Mouse (Mus musculus) olfactory bulb, adult 2 months (tissue): ENCODE results near the gene Ndufaf7. TPM values are rescaled to one million over a fixed set of nuclear protein-coding genes. Genes with fewer than 3 reads are reported as not detected.

Experiments used
- H3K27ac ChIP-seq: fragments of 200-500 bp; 2 replicates; pipeline ENCODE4 v1.5.1; 2012; ENCODE audit warnings: low read depth, low read length; ENCODE audit not compliant: insufficient read depth
- H3K4me1 ChIP-seq: fragments of 200-500 bp; 2 replicates; pipeline ENCODE4 v1.6.1; 2012; ENCODE audit warnings: low read length; ENCODE audit not compliant: control insufficient read depth, insufficient read depth
- H3K4me3 ChIP-seq: fragments of 200-500 bp; 2 replicates; pipeline ENCODE4 v1.5.1; 2012; ENCODE audit warnings: mild to moderate bottlenecking, low read depth, low read length, moderate library complexity; ENCODE audit not compliant: insufficient read depth
- CTCF ChIP-seq: fragments of 200-500 bp; IDR thresholded peaks from 2 replicates; pipeline ENCODE4 v1.5.1; 2012; ENCODE audit warnings: low read depth, mild to moderate bottlenecking, low read length, moderate library complexity; ENCODE audit not compliant: insufficient read depth
- POLR2A ChIP-seq: fragments of 200-500 bp; IDR thresholded peaks from 2 replicates; pipeline ENCODE4 v1.6.1; 2012; ENCODE audit warnings: mild to moderate bottlenecking, low read depth, low read length, moderate library complexity; ENCODE audit not compliant: insufficient read depth
- WGBS: fragments of 180-500 bp; shearing (Covaris S2); methylation state at CpG from one replicate; pipeline ENCODE4 v1.1.7; 2018; 5-methylcytosine and 5-hydroxymethylcytosine counted together
- polyA plus RNA-seq: library from polyadenylated mRNA; stranded (reverse); fragments of >200 nt; gene quantifications from 2 replicates; pipeline ENCODE4 v1.2.4, GENCODE M21; 2012; ENCODE audit warnings: low replicate concordance; ENCODE audit not compliant: missing spikeins, insufficient read depth, insufficient read length

Ndufaf7 gene
- polyA plus RNA-seq, 1 experiment, result not detected

DNA sequence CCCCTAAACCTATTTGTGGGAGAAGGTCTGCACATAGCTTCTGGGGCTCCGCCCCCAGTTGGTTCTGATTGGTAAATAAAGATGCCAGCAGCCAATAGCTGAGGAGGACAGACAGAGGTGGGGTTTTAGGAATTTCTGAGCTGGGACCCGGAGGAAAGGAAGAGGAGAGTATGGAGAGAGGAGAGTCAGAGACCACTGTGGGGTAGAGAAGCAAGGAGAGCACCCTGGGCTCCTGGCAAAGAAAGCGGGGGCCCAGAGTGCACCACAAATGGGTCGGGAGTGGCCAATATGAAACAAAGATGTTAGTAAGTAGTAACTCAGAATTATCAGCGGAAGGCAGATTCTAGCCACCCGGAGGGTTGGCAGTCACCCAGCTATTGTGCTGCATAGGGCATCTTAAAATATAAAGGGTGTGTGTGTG is 24.1 kb upstream of the Ndufaf7 start:
- Histone ChIP-seq H3K4me3 (peak overlapping the region; percentile 51), H3K4me1 (peaks cover 7% of the 10 kb centered on the region), H3K27ac (peak overlapping the region; percentile 45; the same call in 1 of the 2 replicates)
- TF ChIP-seq CTCF (no peak), POLR2A (0 out of 2 replicates have a peak, but pooled peaks have one; percentile 36)
- WGBS, result 16% methylated on average over 6 of the region's 6 CpGs

- no peak overlapping the region for H3K27ac ChIP-seq
- no peak overlapping the region for H3K4me3 ChIP-seq
- peaks cover 7% of the 10 kb centered on the region for H3K4me1 ChIP-seq
- TF ChIP-seq CTCF (no peak), POLR2A (no peak)
- 76% methylated on average over 3 of the region's 3 CpGs for WGBS
Observed at GRCm38 (mm10) chr17:78913921-78914320, 23.0 kb upstream of the Ndufaf7 start.

DNA sequence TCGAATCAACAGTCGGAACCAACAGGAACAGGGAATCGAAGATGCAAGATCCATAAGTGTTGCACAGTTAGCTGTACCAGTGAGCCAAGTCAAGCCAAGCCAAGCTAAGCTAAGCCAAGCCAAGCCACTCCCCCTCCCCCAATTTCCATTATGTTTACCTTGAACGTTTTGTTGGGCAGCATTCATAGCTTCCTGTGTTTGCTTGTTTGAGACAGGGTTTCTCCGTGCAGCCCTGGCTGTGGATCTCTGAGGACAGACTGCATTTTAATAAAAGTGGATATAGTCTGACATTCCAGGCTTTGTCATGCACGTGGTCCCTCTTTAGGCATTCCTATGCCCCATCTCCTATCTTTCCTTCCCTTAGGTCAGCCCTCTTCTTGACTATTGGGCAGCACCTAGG is 21.2 kb upstream of the Ndufaf7 start:
- WGBS, result 45% methylated on average over 6 of the region's 6 CpGs
- peak overlapping the region; percentile 81 for H3K4me3 ChIP-seq
- peaks cover 7% of the 10 kb centered on the region for H3K4me1 ChIP-seq
- peak overlapping the region; percentile 48; the same call in 1 of the 2 replicates for H3K27ac ChIP-seq
- TF ChIP-seq POLR2A (no peak), CTCF (no peak)

- H3K4me1 ChIP-seq, result peaks cover 7% of the 10 kb centered on the region
- H3K27ac ChIP-seq, result peak within 1 kb of the TSS; percentile 48
- TF ChIP-seq POLR2A (peak; percentile 69), CTCF (no peak)
- H3K4me3 ChIP-seq, result peak within 1 kb of the TSS; percentile 81
- under 1% methylated on average over 37 of the region's 37 CpGs for WGBS
Observed at GRCm38 (mm10) chr17:78916369-78916813, 20.5 kb upstream of the Ndufaf7 start, which contains the start of gene Cebpzos. Gene Cebpzos, plus strand, starts transcription at chr17:78916500.

DNA sequence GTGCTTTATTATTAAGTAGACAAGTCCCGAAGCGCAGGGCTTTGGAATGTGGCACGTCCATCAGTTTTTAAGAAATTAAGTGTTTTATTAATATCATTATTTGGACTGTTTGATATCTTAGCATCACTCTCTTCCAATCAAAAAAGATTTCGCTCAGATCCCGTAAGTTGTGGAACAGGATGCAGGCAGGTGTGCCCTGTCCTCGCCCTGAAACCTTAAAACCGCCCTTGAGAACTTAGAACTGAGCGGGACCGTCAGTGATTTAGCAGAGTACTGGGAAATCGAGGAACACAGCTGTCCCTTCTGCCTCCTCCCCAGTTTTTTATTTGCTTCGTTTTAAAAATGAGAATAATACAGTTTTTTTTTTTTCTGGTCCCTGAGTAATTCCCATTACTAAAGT is 20.0 kb upstream of the Ndufaf7 start:
- TF ChIP-seq CTCF (no peak), POLR2A (no peak)

GRCm38 (mm10) chr17:78917696-78918095 is 19.2 kb upstream of the Ndufaf7 start:
- H3K4me1 ChIP-seq, result peaks cover 7% of the 10 kb centered on the region
- TF ChIP-seq POLR2A, result no peak
- no peak for TF ChIP-seq CTCF
- no peak overlapping the region for H3K27ac ChIP-seq
- WGBS, result 30% methylated on average over 6 of the region's 6 CpGs
- no peak overlapping the region for H3K4me3 ChIP-seq

More for the DNA sequence above, 20.0 kb upstream of the Ndufaf7 start:
- H3K27ac ChIP-seq, result peak overlapping the region; percentile 48
- H3K4me1 ChIP-seq, result peaks cover 7% of the 10 kb centered on the region
- under 1% methylated on average over 11 of the region's 11 CpGs for WGBS
- peak overlapping the region; percentile 81 for H3K4me3 ChIP-seq

DNA sequence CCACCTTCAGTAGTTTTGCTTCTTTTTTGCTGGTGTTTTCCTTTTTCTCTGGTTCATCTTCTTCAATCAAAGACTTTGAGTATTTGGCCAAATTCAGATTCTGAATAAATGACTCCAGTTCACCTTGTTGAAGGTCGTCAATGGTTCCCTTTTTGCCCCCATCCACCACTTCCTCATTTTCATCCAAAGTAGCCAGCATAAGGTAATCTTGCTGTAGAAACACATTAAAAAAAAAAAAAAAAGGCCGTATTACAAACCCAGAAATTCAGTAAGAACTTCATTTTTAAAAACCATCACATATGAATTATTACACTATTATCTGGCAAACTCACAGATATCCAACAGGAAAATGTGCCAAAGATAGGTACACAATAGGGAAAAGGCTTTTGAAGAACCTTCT is 1.1 kb upstream of the Ndufaf7 start:
- no peak overlapping the region for H3K4me3 ChIP-seq
- no peak for TF ChIP-seq CTCF
- no peak for TF ChIP-seq POLR2A
- 86% methylated on average over 2 of the region's 2 CpGs for WGBS
- no peak overlapping the region for H3K27ac ChIP-seq
- 0 out of 2 replicates have a peak, but pooled peaks cover 2% of the 10 kb centered on the region for H3K4me1 ChIP-seq

- Histone ChIP-seq H3K4me1 (0 out of 2 replicates have a peak, but pooled peaks cover 2% of the 10 kb centered on the region), H3K4me3 (peak overlapping the region; percentile 75), H3K27ac (peak overlapping the region; percentile 44)
- 6% methylated on average over 26 of the region's 26 CpGs for WGBS
- TF ChIP-seq POLR2A, result no peak
- no peak for TF ChIP-seq CTCF
Observed at GRCm38 (mm10) chr17:78937229-78937853, 405 bp downstream of the Ndufaf7 start.

- Histone ChIP-seq H3K4me3 (no peak overlapping the region), H3K27ac (no peak overlapping the region), H3K4me1 (no peaks in the 10 kb centered on the region)
- WGBS, result 88% methylated on average over 4 of the region's 4 CpGs
- TF ChIP-seq CTCF (no peak), POLR2A (no peak)
Observed at GRCm38 (mm10) chr17:78938927-78939326, 2.0 kb downstream of the Ndufaf7 start.

- H3K4me3 ChIP-seq, result no peak overlapping the region
- TF ChIP-seq CTCF, result no peak
- no peak for TF ChIP-seq POLR2A
- no peaks in the 10 kb centered on the region for H3K4me1 ChIP-seq
- 79% methylated on average over 11 of the region's 11 CpGs for WGBS
- H3K27ac ChIP-seq, result no peak overlapping the region
Observed at GRCm38 (mm10) chr17:78942579-78942978, 5.6 kb downstream of the Ndufaf7 start.
